Mouse (Mus musculus) testis, postnatal 10 days (tissue): ENCODE results near the gene Zfp973.
A peak's percentile ranks its signal among the peaks of the same experiment; 100 is the strongest.
"Not testable (repeated sequence)": the region's sequence is repeated elsewhere in the genome, so short reads cannot be mapped to it uniquely, and the experiment has no call there.

ENCODE experiments used
- DNase-seq: peaks from one replicate; pipeline ENCODE4 v3.0.0; 2021; ENCODE audit warnings: low spot score

Gene Zfp973

GRCm38 (mm10) chr2:176670222-176670621, at the start of gene Zfp973:
Gene Zfp973 (plus strand): TSS chr2:176670522.
- not testable (repeated sequence) for DNase-seq

- not testable (repeated sequence) for DNase-seq
These were observed 34.1 kb upstream of the Zfp973 start, which contains the start of gene Gm14308 for GRCm38 (mm10) chr2:176636244-176636643. Gene Gm14308 (minus strand): TSS chr2:176636344.

DNA sequence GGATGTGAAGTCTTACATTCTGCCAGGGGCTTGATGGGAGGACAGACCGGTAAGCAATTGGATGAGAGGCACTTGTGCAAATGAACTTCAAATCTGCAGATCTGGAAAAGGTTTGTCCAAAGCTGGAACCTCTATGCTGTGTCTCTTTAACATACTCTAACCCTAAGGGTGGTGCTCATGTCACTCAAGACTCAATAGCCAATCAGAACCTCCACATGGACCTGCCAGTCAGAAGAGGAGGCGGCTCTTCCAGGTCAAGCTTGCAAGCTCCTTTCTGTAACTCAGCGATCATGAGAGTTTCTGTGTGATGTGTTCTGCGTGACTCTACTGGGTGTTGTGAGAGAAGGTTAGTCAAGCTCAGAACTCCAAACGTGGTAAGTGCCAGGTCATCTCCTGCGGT, 37.7 kb downstream of the Zfp973 start, which contains the start of gene Gm14305:
Gene Gm14305, plus strand, starts transcription at position 278 of the 400 bp plus-strand sequence.
- peak; percentile 28 for DNase-seq
